Mouse (Mus musculus) neutrophil, adult 65 days (primary cell): ENCODE results near the gene Khdc1a. TPM values are rescaled to one million over a fixed set of nuclear protein-coding genes. Genes with fewer than 3 reads are reported as not detected.

Source experiments
- total RNA-seq: library from RNA; stranded (reverse); gene quantifications from 2 replicates; pipeline ENCODE4 v1.2.4, GENCODE M21; 2023

Khdc1a gene
- total RNA-seq = not detected in 2 replicates

DNA sequence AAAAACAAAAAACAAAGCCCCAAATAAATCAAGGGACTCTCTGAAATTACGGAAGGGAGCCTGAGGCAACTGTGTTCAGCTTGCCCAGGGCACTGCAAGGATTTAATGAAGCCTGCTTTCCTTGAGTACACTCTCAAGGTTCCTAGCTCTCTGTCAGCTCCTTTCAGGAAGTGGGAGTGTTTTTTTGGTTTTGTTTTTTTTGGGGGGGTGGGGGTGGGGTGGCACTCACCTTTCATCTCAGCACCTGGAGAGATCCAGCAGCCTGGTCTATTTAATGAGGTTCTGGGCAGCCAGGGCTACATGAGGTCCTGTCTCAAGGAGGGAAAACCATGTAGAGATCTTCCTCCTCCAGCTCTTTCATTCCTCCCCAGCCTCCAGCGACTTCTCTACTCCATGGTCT, at the start of gene Khdc1a:
Gene Khdc1a, plus strand, starts transcription at position 301 of the 400 bp plus-strand sequence.

GRCm38 (mm10) chr1:21368031-21368430, 18.6 kb downstream of the Khdc1a start, which contains the start of gene Khdc1c:
TSS of gene Khdc1c (plus strand) at chr1:21368331.

GRCm38 (mm10) chr1:21383256-21383655, 33.8 kb downstream of the Khdc1a start, which contains the start of gene Khdc1b:
TSS of gene Khdc1b (plus strand) at chr1:21383556.

Other genes with a start within 250 kb of the Khdc1a start
- gene Tmem14a, start 131.1 kb upstream of the Khdc1a start, total RNA-seq = not detected in 2 replicates
- gene Gsta3, start 109.1 kb upstream of the Khdc1a start, total RNA-seq = 0.69 TPM in 1 of 2 replicates, not detected in the other
- gene Khdc1c, start 18.7 kb downstream of the Khdc1a start, total RNA-seq = not detected in 2 replicates
- gene Khdc1b, start 33.9 kb downstream of the Khdc1a start, total RNA-seq = not detected in 2 replicates